Mouse (Mus musculus): ENCODE data around the gene Caml.
"Not testable (repeated sequence)": the region's sequence is repeated elsewhere in the genome, so short reads cannot be mapped to it uniquely, and the experiment has no call there.

Caml gene

DNA sequence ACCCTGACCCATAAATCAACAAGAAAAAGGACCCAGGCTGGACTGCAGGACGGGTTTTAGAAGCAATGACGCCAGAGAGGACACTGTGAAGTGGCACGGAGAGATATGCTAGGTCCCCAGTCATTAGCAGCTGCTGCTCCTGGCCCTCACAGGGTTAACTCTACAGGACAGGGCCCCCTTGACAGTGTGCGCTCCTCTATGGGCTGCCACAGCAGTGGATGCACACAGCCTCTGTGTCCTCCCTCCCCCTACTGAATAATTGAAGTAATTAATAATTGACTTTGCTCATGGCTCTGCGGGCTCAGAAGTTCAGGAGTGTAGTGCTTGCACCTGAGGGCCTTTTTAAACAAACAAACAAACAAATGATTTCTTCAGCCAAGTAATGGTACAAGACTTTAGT is 9.3 kb upstream of the Caml start:
- in situ Hi-C loops (cut with MboI; ENCODE audit: low pct_unique_long_range_greater_than_20kb in 1 of 2, low sequenced_read_pairs in 2 of 2, unreplicated experiment in 1 of 2) = no loop called here

DNA sequence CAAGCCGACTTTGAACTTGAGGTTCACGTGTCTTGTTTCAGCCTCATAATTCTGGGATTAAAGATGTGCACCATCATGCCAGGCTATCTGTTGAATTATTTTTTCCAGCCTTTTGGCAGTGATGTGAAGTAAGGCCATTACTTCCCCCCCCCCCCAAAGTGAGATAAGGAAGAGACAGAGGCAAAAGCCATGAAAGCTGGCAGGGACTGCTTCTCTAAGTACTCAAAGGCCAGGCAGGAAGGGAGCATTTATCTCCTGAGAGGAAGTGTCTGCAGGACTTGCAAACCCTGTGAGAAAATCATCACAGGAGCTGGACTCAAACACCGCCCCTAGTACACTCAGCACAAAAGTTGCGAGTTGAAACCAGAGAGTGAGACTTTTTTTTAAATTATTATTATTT is 3.5 kb upstream of the Caml start:
- in situ Hi-C loops (cut with MboI; ENCODE audit: low pct_unique_long_range_greater_than_20kb in 1 of 2, low sequenced_read_pairs in 2 of 2, unreplicated experiment in 1 of 2) = no loop called here

DNA sequence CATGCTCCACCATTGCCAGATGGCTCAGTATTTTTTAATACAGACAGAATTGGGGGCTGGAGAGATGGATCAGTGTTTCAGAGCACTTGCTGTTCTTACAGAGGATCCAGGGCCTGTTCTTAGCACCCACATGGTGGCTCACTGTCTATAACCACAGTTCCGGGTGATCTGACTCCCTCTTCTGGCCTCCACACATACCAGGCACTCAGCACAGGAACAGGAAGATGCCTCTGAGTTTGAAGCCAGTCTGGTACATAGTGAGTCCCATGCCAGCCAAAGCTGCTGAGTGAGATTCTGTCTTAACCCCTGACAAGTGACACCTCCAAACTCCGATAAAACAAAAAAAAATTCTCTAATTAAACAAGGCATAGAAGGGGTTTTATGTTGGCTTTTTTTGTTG is 2.5 kb upstream of the Caml start:
- in situ Hi-C loops (cut with MboI; ENCODE audit: low pct_unique_long_range_greater_than_20kb in 1 of 2, low sequenced_read_pairs in 2 of 2, unreplicated experiment in 1 of 2) = no loop called here

DNA sequence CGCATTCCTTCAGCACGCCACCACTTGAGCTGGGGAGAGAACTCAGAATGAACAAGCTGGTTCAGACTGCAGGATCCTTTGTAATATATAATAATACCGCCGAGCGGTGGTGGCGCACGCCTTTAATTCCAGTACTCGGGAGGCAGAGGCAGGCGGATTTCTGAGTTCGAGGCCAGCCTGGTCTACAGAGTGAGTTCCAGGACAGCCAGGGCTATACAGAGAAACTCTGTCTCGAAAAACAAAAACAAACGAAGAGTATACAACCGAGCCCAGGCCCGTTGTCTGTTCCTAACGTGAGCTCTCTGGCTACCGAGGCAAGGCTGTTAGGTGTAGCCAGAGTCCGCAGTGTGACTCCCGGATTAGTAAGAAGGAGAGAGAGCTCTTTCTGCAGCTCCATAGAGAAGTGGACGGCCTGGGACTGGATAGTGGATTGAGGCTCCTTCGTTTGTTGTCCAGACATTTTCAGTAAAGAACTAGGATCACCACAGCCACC is 603 bp upstream of the Caml start:
- in situ Hi-C loops (cut with MboI; ENCODE audit: low pct_unique_long_range_greater_than_20kb in 1 of 2, low sequenced_read_pairs in 2 of 2, unreplicated experiment in 1 of 2) = not testable (repeated sequence)

DNA sequence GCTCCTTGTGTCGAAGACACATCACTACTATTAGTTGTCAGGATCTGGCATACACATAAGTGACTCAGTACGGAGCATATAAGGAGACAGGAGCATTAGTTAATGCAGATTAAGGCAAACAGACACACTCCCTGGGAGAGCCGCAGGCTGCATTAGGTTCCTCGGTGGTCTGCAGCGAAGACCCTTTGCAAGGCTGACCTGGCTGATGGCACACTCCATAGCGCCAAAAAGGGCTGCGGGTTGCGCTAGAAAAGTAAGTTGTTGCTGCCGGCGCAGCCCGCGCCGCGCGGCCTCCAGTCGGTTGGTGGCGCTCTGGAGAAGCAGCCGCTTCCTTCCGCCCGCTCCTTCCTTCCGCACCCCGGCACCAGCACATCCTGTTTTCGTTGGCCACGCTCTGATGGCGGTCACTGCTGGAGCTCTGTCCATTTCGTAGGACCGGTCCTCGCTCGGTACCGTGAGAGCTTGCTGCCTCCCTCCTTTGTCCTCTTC is 11.9 kb downstream of the Caml start, which contains the start of gene Ddx46:
Ddx46 (plus strand) TSS at position 389 of the 489 bp plus-strand sequence.
- in situ Hi-C loops (cut with MboI; ENCODE audit: low pct_unique_long_range_greater_than_20kb in 1 of 2, low sequenced_read_pairs in 2 of 2, unreplicated experiment in 1 of 2) = no loop called here

DNA sequence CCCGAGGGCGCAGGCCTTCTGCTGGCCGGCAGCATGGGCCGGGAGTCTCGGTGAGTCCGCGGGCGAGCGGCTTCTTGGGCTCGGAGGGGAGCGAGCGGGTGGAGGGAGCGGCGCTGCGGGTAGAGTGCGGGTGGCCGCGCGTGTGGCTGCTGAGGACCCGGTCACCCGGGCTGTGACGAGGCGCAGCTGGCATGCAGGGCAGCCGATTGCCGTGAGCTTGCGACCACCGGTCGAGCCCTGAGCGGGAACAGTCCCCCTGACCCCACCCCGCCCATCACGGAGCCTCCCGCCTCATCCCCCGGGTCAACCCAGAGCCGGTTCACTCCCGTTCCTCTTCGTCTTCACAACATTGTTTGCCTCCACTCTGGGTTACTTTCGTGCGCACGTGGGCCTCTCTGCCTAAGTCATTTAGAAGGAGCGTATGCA is 12.4 kb downstream of the Caml start:
- in situ Hi-C loops (cut with MboI; ENCODE audit: low pct_unique_long_range_greater_than_20kb in 1 of 2, low sequenced_read_pairs in 2 of 2, unreplicated experiment in 1 of 2) = no loop called here

DNA sequence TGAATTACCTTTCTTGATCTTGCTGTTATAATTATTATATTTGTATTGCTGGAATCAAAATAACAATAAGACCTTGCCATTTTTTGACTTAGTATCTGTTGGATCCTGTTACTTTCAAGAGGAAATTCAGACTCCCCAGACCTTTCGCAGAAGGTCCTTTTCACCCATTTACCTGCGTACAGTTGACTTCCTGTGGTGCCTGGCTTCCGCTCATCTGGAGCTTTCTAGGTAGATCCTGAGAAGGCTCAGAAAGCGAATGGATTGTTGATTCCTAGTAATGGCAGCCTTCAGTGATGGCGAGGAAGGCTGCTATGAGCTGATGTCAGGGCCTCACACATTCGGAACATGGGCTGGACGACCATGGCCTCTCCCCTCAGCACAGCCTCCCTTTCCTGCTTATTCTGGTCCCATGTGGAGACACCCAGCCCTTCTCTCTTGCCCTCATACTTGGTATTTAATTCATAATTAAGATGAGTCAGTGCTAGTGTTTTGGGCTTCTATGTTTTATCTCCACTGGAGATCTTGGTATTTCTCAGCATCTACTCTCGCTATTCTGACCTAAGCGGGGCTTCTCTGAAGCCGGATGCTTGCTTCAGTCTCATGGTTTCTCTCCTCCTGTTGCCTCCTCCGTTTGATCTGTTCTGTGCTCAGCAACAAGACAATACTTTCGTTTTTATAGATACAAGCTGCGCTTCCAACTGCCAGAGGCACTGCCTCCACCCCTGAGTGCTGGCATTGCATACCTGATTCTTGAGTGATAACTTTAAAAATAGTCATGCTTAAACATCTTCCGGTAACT is 13.6 kb downstream of the Caml start:
- in situ Hi-C loops (cut with MboI; ENCODE audit: low pct_unique_long_range_greater_than_20kb in 1 of 2, low sequenced_read_pairs in 2 of 2, unreplicated experiment in 1 of 2) = no loop called here

DNA sequence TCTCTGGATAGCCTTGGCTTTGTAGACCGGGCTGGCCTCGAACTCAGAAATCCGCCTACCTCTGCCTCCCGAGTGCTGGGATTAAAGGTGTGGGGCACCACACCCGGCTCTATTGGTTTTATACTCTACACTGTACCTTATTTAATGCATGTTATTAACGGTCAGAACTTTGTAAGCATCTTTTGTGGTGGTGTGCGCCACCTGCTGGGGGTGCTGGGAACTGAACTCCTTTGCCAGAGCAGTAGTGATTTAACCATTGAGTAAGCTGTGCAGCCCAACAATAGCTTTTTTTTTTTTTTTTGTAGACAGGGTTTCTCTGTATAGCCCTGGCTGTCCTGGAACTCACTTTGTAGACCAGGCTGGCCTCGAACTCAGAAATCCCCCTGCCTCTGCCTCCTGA is 17.7 kb downstream of the Caml start:
- in situ Hi-C loops (cut with MboI; ENCODE audit: low pct_unique_long_range_greater_than_20kb in 1 of 2, low sequenced_read_pairs in 2 of 2, unreplicated experiment in 1 of 2) = not testable (repeated sequence)

DNA sequence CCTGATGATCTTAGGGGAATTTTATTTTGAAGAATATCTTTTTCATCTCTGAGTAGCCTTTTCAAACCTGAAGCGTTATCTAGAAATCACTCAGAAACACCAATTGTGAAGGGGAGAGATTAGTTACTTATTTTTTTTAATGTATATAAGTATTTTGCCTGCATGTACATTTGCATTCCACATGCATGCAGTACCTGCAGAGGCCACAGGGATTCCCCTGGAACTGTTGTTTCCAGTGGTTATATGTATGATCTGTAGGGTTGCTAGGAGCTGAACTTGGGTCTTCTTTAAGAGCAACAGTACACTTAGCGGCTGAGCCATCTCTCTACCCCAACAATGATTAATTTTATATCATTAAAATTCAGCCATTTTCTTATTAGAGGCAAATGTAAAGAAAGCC is 21.7 kb downstream of the Caml start:
- in situ Hi-C loops (cut with MboI; ENCODE audit: low pct_unique_long_range_greater_than_20kb in 1 of 2, low sequenced_read_pairs in 2 of 2, unreplicated experiment in 1 of 2) = no loop called here

DNA sequence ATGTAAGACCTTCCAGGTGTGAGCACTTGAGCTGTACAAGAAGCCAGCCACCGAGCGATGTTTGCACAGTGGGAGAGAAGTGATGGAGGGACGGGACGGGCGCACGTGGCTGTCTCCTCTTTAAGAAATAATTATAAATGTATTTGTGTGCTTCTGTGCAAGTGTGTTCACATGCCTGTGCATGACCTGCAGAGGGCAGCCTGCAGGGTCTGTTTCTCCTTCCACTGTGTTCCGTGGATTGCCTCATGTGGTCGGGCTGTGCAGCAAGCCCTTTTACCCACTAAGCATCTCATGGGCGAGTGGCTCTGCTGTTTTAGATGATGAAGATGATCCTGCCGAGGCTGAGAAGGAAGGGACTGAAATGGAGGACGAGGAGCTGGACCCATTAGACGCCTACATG is 27.3 kb downstream of the Caml start:
- in situ Hi-C loops (cut with MboI; ENCODE audit: low pct_unique_long_range_greater_than_20kb in 1 of 2, low sequenced_read_pairs in 2 of 2, unreplicated experiment in 1 of 2) = no loop called here

DNA sequence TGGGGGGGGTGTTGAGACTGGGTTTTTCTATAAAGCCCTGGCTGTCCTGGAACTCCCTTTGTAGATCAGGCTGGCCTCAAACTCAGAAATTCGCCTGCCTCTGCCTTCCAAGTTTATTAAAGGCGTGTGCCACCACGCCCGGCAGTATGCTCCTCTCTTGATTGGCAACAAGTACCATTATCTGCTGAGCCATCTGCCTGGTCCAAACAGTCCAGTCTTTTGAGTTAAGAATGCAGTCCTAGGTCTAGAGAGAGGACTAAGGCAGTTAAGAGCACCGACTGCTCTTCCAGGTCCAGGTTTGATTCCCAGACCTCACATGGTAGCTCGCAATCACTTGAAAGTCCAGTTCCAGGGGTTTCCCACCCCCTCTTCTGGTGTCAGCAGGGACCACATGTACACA is 28.2 kb downstream of the Caml start:
- in situ Hi-C loops (cut with MboI; ENCODE audit: low pct_unique_long_range_greater_than_20kb in 1 of 2, low sequenced_read_pairs in 2 of 2, unreplicated experiment in 1 of 2) = no loop called here

DNA sequence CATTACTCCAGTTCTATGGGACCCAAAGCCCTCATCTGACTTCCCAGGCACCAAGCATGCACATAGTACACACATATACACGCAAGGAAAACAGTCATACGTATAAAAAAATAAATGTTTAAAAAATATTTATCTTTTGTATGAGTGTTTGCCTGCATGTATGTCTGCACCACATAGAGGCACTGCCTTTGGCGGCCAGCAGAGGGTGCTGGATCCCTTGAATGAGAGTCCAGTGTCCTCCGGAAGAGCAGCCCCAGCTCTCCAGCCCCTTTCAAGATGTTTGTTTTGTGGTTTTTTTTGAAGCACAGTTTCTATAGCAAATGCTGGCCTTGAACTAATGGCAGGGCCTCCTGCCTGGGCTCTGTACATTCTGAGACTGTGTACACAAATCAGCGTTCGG is 45.7 kb downstream of the Caml start:
- in situ Hi-C loops (cut with MboI; ENCODE audit: low pct_unique_long_range_greater_than_20kb in 1 of 2, low sequenced_read_pairs in 2 of 2, unreplicated experiment in 1 of 2) = no loop called here

DNA sequence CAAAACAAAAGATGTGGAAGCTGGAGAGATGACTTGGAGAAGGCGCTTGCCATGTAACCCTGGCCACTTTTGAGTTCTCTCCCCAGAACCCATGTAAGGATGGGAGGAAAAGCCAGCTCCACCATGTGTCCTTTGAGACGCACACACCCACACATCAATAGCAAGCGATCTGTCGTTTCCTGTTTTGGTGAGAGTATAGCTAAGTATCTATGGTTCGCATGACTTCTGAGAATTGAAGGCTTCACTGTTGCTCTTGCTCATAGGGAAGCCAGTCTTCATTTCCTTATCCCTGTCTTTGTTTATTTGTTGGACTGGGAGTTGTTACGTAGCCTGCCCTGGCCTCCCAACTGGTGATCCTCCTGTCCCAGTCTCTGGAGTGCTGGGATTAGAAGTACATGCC is 49.9 kb downstream of the Caml start:
- in situ Hi-C loops (cut with MboI; ENCODE audit: low pct_unique_long_range_greater_than_20kb in 1 of 2, low sequenced_read_pairs in 2 of 2, unreplicated experiment in 1 of 2) = no loop called here

DNA sequence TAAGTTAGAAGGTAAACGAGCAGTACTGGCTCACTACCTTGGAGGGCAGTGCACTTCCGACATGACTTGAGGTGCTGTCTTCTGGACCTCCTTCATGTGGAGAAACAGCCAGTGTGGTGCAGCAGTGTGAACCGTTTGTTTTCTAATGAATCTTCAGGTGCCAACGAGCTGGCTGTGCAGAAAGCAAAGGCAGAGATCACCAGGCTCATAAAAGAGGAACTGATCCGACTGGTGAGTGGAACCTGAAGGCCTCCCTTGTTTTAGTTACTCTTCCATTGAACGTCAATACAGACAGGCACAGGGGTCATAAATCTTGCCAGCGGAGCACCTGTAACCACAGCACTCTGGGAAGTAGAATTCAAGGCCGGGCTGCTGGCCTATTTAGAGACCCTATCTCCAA is 54.6 kb downstream of the Caml start:
- in situ Hi-C loops (cut with MboI; ENCODE audit: low pct_unique_long_range_greater_than_20kb in 1 of 2, low sequenced_read_pairs in 2 of 2, unreplicated experiment in 1 of 2) = no loop called here
